Mouse (Mus musculus) midbrain, postnatal 0 days (tissue): ENCODE measurements at regions not wholly inside any gene's neighbourhood (a gene's known extent, or its start where the extent isn't known, plus 50 kb on each side); places are given as distances from the start of the nearest gene placed in this dataset.

Experiments used
- ATAC-seq: fragments of 200-750 bp; cut with Nextera tagmentation; 2 replicates; pipeline ENCODE4 v1.8.0; 2017; ENCODE audit warnings: moderate number of reproducible peaks, mild to moderate bottlenecking, moderate TSS enrichment, moderate library complexity; ENCODE audit not compliant: low FRiP score
- DNase-seq: peaks from one replicate; pipeline ENCODE4 v3.0.0-alpha.2; 2015; ENCODE audit warnings: low spot score
- H3K27ac ChIP-seq: fragments of 300-500 bp; sonication (generic); 2 replicates; pipeline ENCODE4 v1.5.1; 2014; ENCODE audit warnings: low read depth, mild to moderate bottlenecking, low read length, mixed read lengths
- H3K27me3 ChIP-seq: fragments of 300-500 bp; sonication (generic); 2 replicates; pipeline ENCODE4 v1.6.1; 2014; ENCODE audit warnings: low read length, control low read depth, mixed read lengths; ENCODE audit not compliant: insufficient read depth
- H3K36me3 ChIP-seq: fragments of 300-500 bp; sonication (generic); 2 replicates; pipeline ENCODE4 v1.6.1; 2014; ENCODE audit warnings: low read length, control low read depth, mixed read lengths; ENCODE audit not compliant: insufficient read depth
- H3K4me1 ChIP-seq: fragments of 300-500 bp; sonication (generic); 2 replicates; pipeline ENCODE4 v1.6.1; 2014; ENCODE audit warnings: mild to moderate bottlenecking, control low read depth, antibody characterized with exemption, low read length, mixed read lengths; ENCODE audit not compliant: insufficient read depth
- H3K4me2 ChIP-seq: fragments of 300-500 bp; sonication (generic); 2 replicates; pipeline ENCODE4 v1.6.1; 2014; ENCODE audit warnings: low read depth, mild to moderate bottlenecking, low read length, mixed read lengths; ENCODE audit not compliant: poor library complexity, severe bottlenecking
- H3K4me3 ChIP-seq: fragments of 300-500 bp; sonication (generic); 2 replicates; pipeline ENCODE4 v1.5.1; 2014; ENCODE audit warnings: low read depth, mild to moderate bottlenecking, low read length, moderate library complexity
- H3K9ac ChIP-seq: fragments of 300-500 bp; sonication (generic); replicated peaks from 2 replicates; pipeline ENCODE4 v1.6.1; 2014; ENCODE audit warnings: mild to moderate bottlenecking, low read length, moderate library complexity, mixed read lengths; ENCODE audit not compliant: poor library complexity, severe bottlenecking
- H3K9me3 ChIP-seq: fragments of 300-500 bp; sonication (generic); 2 replicates; pipeline ENCODE4 v1.6.1; 2016; ENCODE audit warnings: low read length, control low read depth
- CTCF ChIP-seq: IDR thresholded peaks from 2 replicates; pipeline ENCODE4 v1.5.1; 2016; ENCODE audit warnings: antibody characterized with exemption, mild to moderate bottlenecking
- WGBS: fragments of 180-500 bp; shearing (Covaris S2); extraction: QIAGEN DNeasy Blood & Tissue Kit; methylation state at CpG from one replicate; pipeline ENCODE4 v1.1.7; 2014; 5-methylcytosine and 5-hydroxymethylcytosine counted together

DNA sequence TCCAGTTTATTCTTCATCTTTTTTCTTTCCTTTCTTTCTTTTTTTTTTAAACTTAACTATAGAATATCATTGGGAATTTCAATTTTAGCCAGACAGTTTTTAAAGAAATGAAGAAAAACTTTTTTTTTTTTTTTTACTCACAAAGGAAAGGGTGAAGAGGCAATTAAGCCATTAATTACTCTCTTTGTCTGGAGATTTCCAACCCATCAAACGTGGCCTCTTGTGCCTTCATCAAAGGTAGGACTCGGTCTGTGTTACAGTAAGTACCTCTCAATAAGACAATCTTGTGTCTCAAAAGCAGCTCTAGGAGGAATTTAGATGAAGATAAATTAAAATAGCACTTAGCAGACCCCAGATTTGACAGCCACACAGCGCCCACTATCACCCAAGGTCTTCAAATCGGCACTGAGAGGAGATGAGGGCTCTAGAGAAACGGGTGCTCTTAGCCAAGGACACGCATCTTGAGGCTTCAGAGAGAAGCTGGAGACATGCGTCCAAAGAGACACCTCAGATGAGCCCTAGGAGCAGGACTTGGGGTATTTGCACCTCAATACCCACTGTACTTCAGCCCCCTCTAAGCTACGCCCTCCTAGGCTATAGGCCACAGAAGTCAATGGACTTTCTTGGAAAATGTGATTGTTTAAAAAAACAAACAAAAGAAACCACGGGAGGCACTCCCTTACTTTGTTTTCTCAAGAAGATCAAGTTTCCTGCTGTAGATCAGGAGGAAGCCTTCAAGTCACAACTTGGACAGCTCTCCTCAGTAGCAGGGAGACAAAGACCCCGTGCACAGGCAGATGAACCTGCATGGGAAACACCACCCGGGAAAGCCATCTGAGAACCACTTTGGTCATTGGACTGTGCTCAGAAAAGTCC is 176.8 kb upstream of the Spred2 start:
- no peak for TF ChIP-seq CTCF
- no peak for DNase-seq
- Histone ChIP-seq H3K4me1 (no peaks in the 10 kb centered on the region), H3K9ac (no peak overlapping the region), H3K4me3 (no peak overlapping the region), H3K36me3 (no peaks in the 10 kb centered on the region), H3K27ac (no peak overlapping the region), H3K27me3 (no peaks in the 10 kb centered on the region), H3K4me2 (no peak overlapping the region), H3K9me3 (no peaks in the 10 kb centered on the region)
- WGBS, result 70% methylated on average over 11 of the region's 11 CpGs
- ATAC-seq, result no peak

DNA sequence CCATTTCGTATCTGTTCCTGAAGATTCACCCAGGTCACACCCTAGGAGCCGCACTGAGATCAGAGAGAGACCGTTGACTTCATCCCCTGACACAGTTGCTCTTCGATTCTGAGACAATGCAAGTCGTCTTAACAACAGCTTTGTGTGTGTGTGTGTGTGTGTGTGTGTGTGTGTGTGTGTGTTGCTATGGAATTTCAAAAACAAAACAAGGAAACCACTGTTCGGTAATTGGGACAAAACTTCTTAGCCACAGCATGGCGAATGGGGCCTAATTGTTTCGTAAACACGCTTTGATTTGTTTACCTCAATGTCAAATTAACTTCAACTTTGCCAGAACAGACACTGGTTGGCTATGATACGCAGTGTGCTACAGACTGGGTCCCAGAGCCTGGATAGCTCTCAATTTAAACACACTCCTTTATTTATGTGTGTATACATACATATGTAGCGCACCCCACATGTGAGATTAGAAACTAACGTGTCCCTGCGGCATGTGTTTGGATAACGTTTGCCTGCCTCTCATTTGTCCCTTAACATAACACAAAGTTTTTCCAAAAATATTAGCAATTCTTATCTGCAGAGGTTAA is 176.1 kb upstream of the Spred2 start:
- Histone ChIP-seq H3K4me1 (no peaks in the 10 kb centered on the region), H3K9ac (no peak overlapping the region), H3K27me3 (no peaks in the 10 kb centered on the region), H3K9me3 (no peaks in the 10 kb centered on the region), H3K36me3 (no peaks in the 10 kb centered on the region), H3K4me2 (no peak overlapping the region), H3K27ac (no peak overlapping the region), H3K4me3 (no peak overlapping the region)
- DNase-seq (no peak), ATAC-seq (no peak)
- no peak for TF ChIP-seq CTCF
- WGBS, result 77% methylated on average over 14 of the region's 14 CpGs

GRCm38 (mm10) chr11:19758892-19759291 is 165.3 kb upstream of the Spred2 start:
- DNase-seq (no peak), ATAC-seq (no peak)
- Histone ChIP-seq H3K27ac (no peak overlapping the region), H3K27me3 (peaks cover 4% of the 10 kb centered on the region; the same call in 1 of the 2 replicates), H3K9ac (no peak overlapping the region), H3K4me3 (no peak overlapping the region), H3K36me3 (no peaks in the 10 kb centered on the region), H3K4me1 (no peaks in the 10 kb centered on the region), H3K4me2 (no peak overlapping the region), H3K9me3 (no peaks in the 10 kb centered on the region)
- TF ChIP-seq CTCF, result no peak
- 81% methylated on average over 4 of the region's 4 CpGs for WGBS

GRCm38 (mm10) chr11:19760861-19761693 is 163.1 kb upstream of the Spred2 start:
- peak; percentile 96 for TF ChIP-seq CTCF
- Histone ChIP-seq H3K9ac (no peak overlapping the region), H3K4me1 (no peaks in the 10 kb centered on the region), H3K36me3 (no peaks in the 10 kb centered on the region), H3K9me3 (no peaks in the 10 kb centered on the region), H3K4me3 (no peak overlapping the region), H3K4me2 (peak overlapping the region; percentile 41), H3K27ac (no peak overlapping the region), H3K27me3 (peaks cover 4% of the 10 kb centered on the region; the same call in 1 of the 2 replicates)
- ATAC-seq (no peak), DNase-seq (peak; percentile 90)
- WGBS, result 11% methylated on average over 16 of the region's 16 CpGs

GRCm38 (mm10) chr11:19761694-19761976 is 162.5 kb upstream of the Spred2 start:
- H3K27ac ChIP-seq, result no peak overlapping the region
- ATAC-seq (no peak), DNase-seq (peak; percentile 58)
- H3K4me1 ChIP-seq, result no peaks in the 10 kb centered on the region
- no peak overlapping the region for H3K4me2 ChIP-seq
- peaks cover 4% of the 10 kb centered on the region; the same call in 1 of the 2 replicates for H3K27me3 ChIP-seq
- H3K4me3 ChIP-seq, result no peak overlapping the region
- no peak overlapping the region for H3K9ac ChIP-seq
- no peaks in the 10 kb centered on the region for H3K9me3 ChIP-seq
- 53% methylated on average over 4 of the region's 4 CpGs for WGBS
- TF ChIP-seq CTCF, result no peak
- H3K36me3 ChIP-seq, result no peaks in the 10 kb centered on the region

- no peak overlapping the region for H3K27ac ChIP-seq
- WGBS, result 80% methylated on average over 5 of the region's 5 CpGs
- H3K36me3 ChIP-seq, result no peaks in the 10 kb centered on the region
- H3K4me2 ChIP-seq, result no peak overlapping the region
- H3K27me3 ChIP-seq, result no peaks in the 10 kb centered on the region
- no peaks in the 10 kb centered on the region for H3K4me1 ChIP-seq
- H3K4me3 ChIP-seq, result no peak overlapping the region
- TF ChIP-seq CTCF, result no peak
- H3K9me3 ChIP-seq, result no peaks in the 10 kb centered on the region
- ATAC-seq (no peak), DNase-seq (no peak)
- H3K9ac ChIP-seq, result no peak overlapping the region
These were observed 156.9 kb upstream of the Spred2 start for GRCm38 (mm10) chr11:19767316-19767715.
